Mouse (Mus musculus): ENCODE measurements around the gene Ccr10.
"Not testable (repeated sequence)": the region's sequence is repeated elsewhere in the genome, so short reads cannot be mapped to it uniquely, and the experiment has no call there.

Ccr10 gene

GRCm38 (mm10) chr11:101125008-101125407 is 50.2 kb downstream of the Ccr10 start:
- in situ Hi-C loops (cut with MboI, MseI), result not testable (repeated sequence)

GRCm38 (mm10) chr11:101124494-101124893 is 50.7 kb downstream of the Ccr10 start:
- in situ Hi-C loops (cut with MboI, MseI), result loop anchor here (5.0 kb wide), 2 partner anchors 37 to 38 kb away; partner anchors contain the start of gene Mlx
